Mouse (Mus musculus) heart, embryonic 10.5 days (tissue): Measurements from ENCODE around the gene Map3k14. TPM values are rescaled to one million over a fixed set of nuclear protein-coding genes. Genes with fewer than 3 reads are reported as not detected.

ENCODE experiments used
- DNase-seq: peaks from one replicate; pipeline ENCODE4 v3.0.0-alpha.2; 2017; ENCODE audit warnings: low spot score
- H3K27ac ChIP-seq: fragments of 300-500 bp; sonication (generic); 2 replicates; pipeline ENCODE4 v1.5.1; 2016; ENCODE audit warnings: mild to moderate bottlenecking
- H3K27me3 ChIP-seq: fragments of 300-500 bp; sonication (generic); 2 replicates; pipeline ENCODE4 v1.6.1; 2016; ENCODE audit warnings: mild to moderate bottlenecking; ENCODE audit not compliant: poor library complexity, insufficient read depth, severe bottlenecking
- H3K36me3 ChIP-seq: fragments of 300-500 bp; sonication (generic); 2 replicates; pipeline ENCODE4 v1.6.1; 2016; ENCODE audit warnings: mild to moderate bottlenecking, moderate library complexity
- H3K4me1 ChIP-seq: fragments of 300-500 bp; sonication (generic); 2 replicates; pipeline ENCODE4 v1.6.1; 2016; ENCODE audit warnings: mild to moderate bottlenecking
- H3K4me3 ChIP-seq: fragments of 300-500 bp; sonication (generic); 2 replicates; pipeline ENCODE4 v1.5.1; 2016; ENCODE audit warnings: mild to moderate bottlenecking, moderate library complexity
- H3K9me3 ChIP-seq: fragments of 300-500 bp; sonication (generic); 2 replicates; pipeline ENCODE4 v1.6.1; 2016; ENCODE audit warnings: mild to moderate bottlenecking, moderate library complexity
- WGBS: fragments of 180-500 bp; shearing (Covaris S2); methylation state at CpG from one replicate; pipeline ENCODE4 v1.1.7; 2016; 5-methylcytosine and 5-hydroxymethylcytosine counted together
- polyA plus RNA-seq: library from polyadenylated mRNA; unstranded; fragments of >200 nt; fragmentation: Nextera tagmentation; extraction: Ambion mirVana; gene quantifications from 2 replicates; pipeline ENCODE4 v1.2.1, GENCODE M21; 2016

Gene Map3k14
- polyA plus RNA-seq, result 1.7 and 2.1 TPM in 2 replicates

GRCm38 (mm10) chr11:103267346-103268219 lies at the start of gene Map3k14:
Map3k14 (minus strand) TSS chr11:103267472.
- Histone ChIP-seq H3K36me3 (no peaks in the 10 kb centered on the region), H3K4me3 (peak within 1 kb of the TSS; percentile 76), H3K9me3 (no peaks in the 10 kb centered on the region), H3K27me3 (0 out of 2 replicates have a peak, but pooled peaks cover 4% of the 10 kb centered on the region), H3K4me1 (peaks cover 47% of the 10 kb centered on the region), H3K27ac (peak within 1 kb of the TSS; percentile 92)
- 1% methylated on average over 55 of the region's 55 CpGs for WGBS
- DNase-seq, result peak; percentile 100

- H3K36me3 ChIP-seq, result no peaks in the 10 kb centered on the region
- DNase-seq, result no peak
- H3K4me1 ChIP-seq, result peaks cover 18% of the 10 kb centered on the region
- 0 out of 2 replicates have a peak, but pooled peaks cover 13% of the 10 kb centered on the region for H3K27me3 ChIP-seq
- WGBS, result 77% methylated on average over 5 of the region's 5 CpGs
- H3K4me3 ChIP-seq, result no peak overlapping the region
- H3K27ac ChIP-seq, result no peak overlapping the region
- no peaks in the 10 kb centered on the region for H3K9me3 ChIP-seq
Observed at GRCm38 (mm10) chr11:103315379-103315778, 48.1 kb upstream of the Map3k14 start.

- DNase-seq, result no peak
- peaks cover 18% of the 10 kb centered on the region for H3K4me1 ChIP-seq
- H3K36me3 ChIP-seq, result no peaks in the 10 kb centered on the region
- H3K9me3 ChIP-seq, result no peaks in the 10 kb centered on the region
- no peak overlapping the region for H3K27ac ChIP-seq
- H3K27me3 ChIP-seq, result 0 out of 2 replicates have a peak, but pooled peaks cover 13% of the 10 kb centered on the region
- H3K4me3 ChIP-seq, result no peak overlapping the region
- 63% methylated on average over 10 of the region's 10 CpGs for WGBS
Observed at GRCm38 (mm10) chr11:103314736-103315374, 47.6 kb upstream of the Map3k14 start.

GRCm38 (mm10) chr11:103313542-103313941 lies 46.3 kb upstream of the Map3k14 start:
- no peak for DNase-seq
- H3K36me3 ChIP-seq, result no peaks in the 10 kb centered on the region
- no peaks in the 10 kb centered on the region for H3K9me3 ChIP-seq
- WGBS, result 84% methylated on average over 6 of the region's 6 CpGs
- H3K27ac ChIP-seq, result no peak overlapping the region
- H3K4me1 ChIP-seq, result peaks cover 18% of the 10 kb centered on the region
- 0 out of 2 replicates have a peak, but pooled peaks cover 10% of the 10 kb centered on the region for H3K27me3 ChIP-seq
- no peak overlapping the region for H3K4me3 ChIP-seq

GRCm38 (mm10) chr11:103312655-103313255 lies 45.5 kb upstream of the Map3k14 start:
- no peak for DNase-seq
- Histone ChIP-seq H3K4me1 (peaks cover 18% of the 10 kb centered on the region), H3K27me3 (0 out of 2 replicates have a peak, but pooled peaks cover 8% of the 10 kb centered on the region), H3K36me3 (no peaks in the 10 kb centered on the region), H3K9me3 (no peaks in the 10 kb centered on the region), H3K27ac (0 out of 2 replicates have a peak overlapping the region, but pooled peaks have one; percentile 9), H3K4me3 (0 out of 2 replicates have a peak overlapping the region, but pooled peaks have one; percentile 59)
- WGBS, result 37% methylated on average over 8 of the region's 8 CpGs

GRCm38 (mm10) chr11:103311960-103312611 lies 44.8 kb upstream of the Map3k14 start:
- peak; percentile 79 for DNase-seq
- Histone ChIP-seq H3K36me3 (no peaks in the 10 kb centered on the region), H3K27me3 (0 out of 2 replicates have a peak, but pooled peaks cover 7% of the 10 kb centered on the region), H3K4me1 (peaks cover 18% of the 10 kb centered on the region), H3K27ac (peak overlapping the region; percentile 82), H3K9me3 (no peaks in the 10 kb centered on the region), H3K4me3 (peak overlapping the region; percentile 59)
- 2% methylated on average over 30 of the region's 30 CpGs for WGBS

GRCm38 (mm10) chr11:103309956-103310574 lies 42.8 kb upstream of the Map3k14 start:
- Histone ChIP-seq H3K4me1 (peaks cover 21% of the 10 kb centered on the region), H3K36me3 (no peaks in the 10 kb centered on the region), H3K4me3 (no peak overlapping the region), H3K9me3 (no peaks in the 10 kb centered on the region), H3K27me3 (peaks cover 1% of the 10 kb centered on the region; the same call in 1 of the 2 replicates), H3K27ac (no peak overlapping the region)
- WGBS, result 77% methylated on average over 10 of the region's 10 CpGs
- DNase-seq, result no peak

GRCm38 (mm10) chr11:103307910-103308309 lies 40.6 kb upstream of the Map3k14 start:
- H3K36me3 ChIP-seq, result no peaks in the 10 kb centered on the region
- no peak overlapping the region for H3K4me3 ChIP-seq
- H3K27me3 ChIP-seq, result peaks cover 6% of the 10 kb centered on the region; the same call in 1 of the 2 replicates
- no peaks in the 10 kb centered on the region for H3K9me3 ChIP-seq
- 62% methylated on average over 8 of the region's 8 CpGs for WGBS
- no peak for DNase-seq
- H3K4me1 ChIP-seq, result peaks cover 17% of the 10 kb centered on the region
- H3K27ac ChIP-seq, result no peak overlapping the region

GRCm38 (mm10) chr11:103304525-103304924 lies 37.3 kb upstream of the Map3k14 start:
- no peak overlapping the region for H3K27ac ChIP-seq
- H3K4me1 ChIP-seq, result 0 out of 2 replicates have a peak, but pooled peaks cover 3% of the 10 kb centered on the region
- H3K9me3 ChIP-seq, result no peaks in the 10 kb centered on the region
- DNase-seq, result no peak
- H3K36me3 ChIP-seq, result no peaks in the 10 kb centered on the region
- WGBS, result 77% methylated on average over 9 of the region's 9 CpGs
- H3K4me3 ChIP-seq, result no peak overlapping the region
- H3K27me3 ChIP-seq, result peaks cover 6% of the 10 kb centered on the region; the same call in 1 of the 2 replicates

GRCm38 (mm10) chr11:103294772-103295171 lies 27.5 kb upstream of the Map3k14 start:
- DNase-seq, result no peak
- WGBS, result 82% methylated on average over 7 of the region's 7 CpGs
- Histone ChIP-seq H3K27me3 (0 out of 2 replicates have a peak, but pooled peaks cover 6% of the 10 kb centered on the region), H3K9me3 (no peaks in the 10 kb centered on the region), H3K4me3 (no peak overlapping the region), H3K4me1 (peaks cover 13% of the 10 kb centered on the region), H3K27ac (no peak overlapping the region), H3K36me3 (no peaks in the 10 kb centered on the region)

GRCm38 (mm10) chr11:103294066-103294465 lies 26.8 kb upstream of the Map3k14 start:
- no peak overlapping the region for H3K4me3 ChIP-seq
- H3K4me1 ChIP-seq, result peaks cover 13% of the 10 kb centered on the region
- H3K36me3 ChIP-seq, result no peaks in the 10 kb centered on the region
- WGBS, result 82% methylated on average over 6 of the region's 6 CpGs
- H3K27ac ChIP-seq, result no peak overlapping the region
- no peaks in the 10 kb centered on the region for H3K9me3 ChIP-seq
- H3K27me3 ChIP-seq, result 0 out of 2 replicates have a peak, but pooled peaks cover 6% of the 10 kb centered on the region
- no peak for DNase-seq

GRCm38 (mm10) chr11:103292890-103293287 lies 25.6 kb upstream of the Map3k14 start:
- H3K4me1 ChIP-seq, result peaks cover 13% of the 10 kb centered on the region
- no peak overlapping the region for H3K4me3 ChIP-seq
- DNase-seq, result no peak
- H3K27me3 ChIP-seq, result 0 out of 2 replicates have a peak, but pooled peaks cover 6% of the 10 kb centered on the region
- no peaks in the 10 kb centered on the region for H3K9me3 ChIP-seq
- H3K27ac ChIP-seq, result no peak overlapping the region
- 75% methylated on average over 5 of the region's 5 CpGs for WGBS
- no peaks in the 10 kb centered on the region for H3K36me3 ChIP-seq
